In the genomic region with DNA sequence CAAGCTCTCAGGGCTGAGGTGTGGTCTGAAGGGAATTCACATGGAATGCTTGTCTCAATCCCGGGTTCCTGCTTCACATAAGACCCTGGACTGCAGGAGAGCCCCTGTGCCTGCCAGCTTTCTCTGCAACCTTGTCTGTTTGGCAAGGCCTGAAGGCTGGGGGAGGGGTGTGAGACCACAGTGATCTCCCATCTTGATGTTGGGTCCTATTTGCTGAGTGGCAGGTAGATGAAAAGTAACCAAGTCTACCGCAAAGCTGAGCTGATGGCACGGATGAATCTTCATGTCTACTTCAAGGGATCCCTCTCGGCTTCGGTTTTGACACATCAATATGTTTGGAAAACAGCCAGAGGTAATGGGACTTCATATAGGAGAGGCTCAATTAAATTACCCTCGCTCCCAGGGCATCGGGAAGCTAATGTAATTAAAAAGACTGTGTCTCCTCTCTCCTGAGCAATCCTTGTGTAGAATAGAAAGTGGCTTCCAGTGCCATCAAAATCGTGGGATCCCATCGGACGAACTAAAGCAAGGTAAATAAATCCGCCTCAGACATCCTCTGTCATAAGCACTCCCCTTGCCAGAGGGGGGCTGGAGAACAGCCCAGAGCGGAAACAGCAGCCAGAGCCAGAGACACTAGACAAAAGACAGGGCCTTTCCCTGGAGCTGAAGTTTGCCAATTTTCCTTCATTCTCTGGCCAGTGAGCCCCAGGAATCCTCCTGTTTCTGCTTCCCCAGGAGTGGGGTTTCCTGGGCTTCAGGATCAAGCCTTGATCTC, we compare ENCODE assay signal across 7 mouse cellular contexts. TPM values are rescaled to one million over a fixed set of nuclear protein-coding genes. Genes with fewer than 3 reads are reported as not detected.
DNase-seq lines count a peak whose midpoint lies in the region; ATAC-seq lines count a peak whose summit lies in the region.

No protein-coding gene starts in this region.

- no peak for ATAC-seq in midbrain, embryonic 14.5 days (ENCODE audit: low FRiP score, low TSS enrichment)
- ATAC-seq in forebrain, embryonic 14.5 days, result peak; percentile 54
- no peak for ATAC-seq in hindbrain, embryonic 14.5 days (ENCODE audit: low FRiP score)
- ATAC-seq in midbrain, embryonic 15.5 days (replicated peaks), result no peak
- ATAC-seq in inflammation-experienced regulatory T-cells, adult 6 months, result no peak

- H3K27ac ChIP-seq in midbrain, embryonic 14.5 days (replicated peaks; ENCODE audit: low read depth, low read length), result peak overlapping the region; percentile 75
- no peak overlapping the region for H3K27ac ChIP-seq in midbrain, embryonic 10.5 days (replicated peaks)
- peak overlapping the region; percentile 76 for H3K27ac ChIP-seq in forebrain, embryonic 14.5 days (ENCODE audit: low read depth, low read length)
- H3K27ac ChIP-seq in hindbrain, embryonic 14.5 days, result peak overlapping the region; percentile 81
- peak overlapping the region; percentile 67 for H3K27ac ChIP-seq in midbrain, embryonic 15.5 days

- H3K36me3 ChIP-seq in midbrain, embryonic 14.5 days (ENCODE audit: control insufficient read depth, insufficient read depth, low read length), result no peaks in the 10 kb centered on the region
- no peaks in the 10 kb centered on the region for H3K36me3 ChIP-seq in midbrain, embryonic 10.5 days
- no peaks in the 10 kb centered on the region for H3K36me3 ChIP-seq in forebrain, embryonic 14.5 days (ENCODE audit: control insufficient read depth, insufficient read depth, low read length)
- H3K36me3 ChIP-seq in hindbrain, embryonic 14.5 days (replicated peaks; ENCODE audit: control insufficient read depth, insufficient read depth), result no peaks in the 10 kb centered on the region
- no peaks in the 10 kb centered on the region for H3K36me3 ChIP-seq in midbrain, embryonic 15.5 days (replicated peaks)

- H3K27me3 ChIP-seq in midbrain, embryonic 14.5 days (ENCODE audit: control insufficient read depth, insufficient read depth, low read length), result no peaks in the 10 kb centered on the region; the same call in 1 of the 2 replicates
- peaks cover 15% of the 10 kb centered on the region for H3K27me3 ChIP-seq in midbrain, embryonic 10.5 days (ENCODE audit: low read depth, poor library complexity, severe bottlenecking)
- no peaks in the 10 kb centered on the region for H3K27me3 ChIP-seq in forebrain, embryonic 14.5 days (replicated peaks; ENCODE audit: control insufficient read depth, insufficient read depth, low read length)
- H3K27me3 ChIP-seq in hindbrain, embryonic 14.5 days (ENCODE audit: control insufficient read depth, insufficient read depth, low read length), result no peaks in the 10 kb centered on the region
- no peaks in the 10 kb centered on the region for H3K27me3 ChIP-seq in midbrain, embryonic 15.5 days (replicated peaks)

- peak; percentile 63 for DNase-seq in midbrain, embryonic 14.5 days
- no peak for DNase-seq in midbrain, embryonic 10.5 days (ENCODE audit: low spot score)
- peak; percentile 79 for DNase-seq in forebrain, embryonic 14.5 days (ENCODE audit: low spot score)
- DNase-seq in hindbrain, embryonic 14.5 days (ENCODE audit: low spot score), result peak; percentile 63
- DNase-seq in spleen, postnatal 4 days (ENCODE audit: low spot score in 2 of 2), result no peak

- H3K4me2 ChIP-seq in midbrain, embryonic 14.5 days (ENCODE audit: low read length), result no peak overlapping the region
- peak overlapping the region; percentile 18; the same call in 1 of the 2 replicates for H3K4me2 ChIP-seq in forebrain, embryonic 14.5 days (ENCODE audit: low read length)
- H3K4me2 ChIP-seq in hindbrain, embryonic 14.5 days (replicated peaks), result peak overlapping the region; percentile 18
- no peak overlapping the region for H3K4me2 ChIP-seq in midbrain, embryonic 15.5 days

- no peaks in the 10 kb centered on the region for H3K9me3 ChIP-seq in midbrain, embryonic 14.5 days (ENCODE audit: control insufficient read depth, low read length)
- no peaks in the 10 kb centered on the region for H3K9me3 ChIP-seq in midbrain, embryonic 10.5 days (replicated peaks)
- H3K9me3 ChIP-seq in forebrain, embryonic 14.5 days (replicated peaks; ENCODE audit: control insufficient read depth, low read length), result no peaks in the 10 kb centered on the region
- H3K9me3 ChIP-seq in hindbrain, embryonic 14.5 days (ENCODE audit: control insufficient read depth, low read length), result no peaks in the 10 kb centered on the region
- no peaks in the 10 kb centered on the region for H3K9me3 ChIP-seq in midbrain, embryonic 15.5 days

- peaks cover 54% of the 10 kb centered on the region for H3K4me1 ChIP-seq in midbrain, embryonic 14.5 days (ENCODE audit: control insufficient read depth, insufficient read depth, low read length)
- H3K4me1 ChIP-seq in midbrain, embryonic 10.5 days, result peaks cover 41% of the 10 kb centered on the region
- H3K4me1 ChIP-seq in forebrain, embryonic 14.5 days (ENCODE audit: control insufficient read depth, insufficient read depth, low read length), result peaks cover 51% of the 10 kb centered on the region
- peaks cover 64% of the 10 kb centered on the region for H3K4me1 ChIP-seq in hindbrain, embryonic 14.5 days (replicated peaks; ENCODE audit: control insufficient read depth, insufficient read depth, low read length)
- peaks cover 72% of the 10 kb centered on the region for H3K4me1 ChIP-seq in midbrain, embryonic 15.5 days

- H3K4me3 ChIP-seq in midbrain, embryonic 14.5 days (replicated peaks; ENCODE audit: low read depth, low read length), result no peak overlapping the region
- H3K4me3 ChIP-seq in midbrain, embryonic 10.5 days, result no peak overlapping the region
- no peak overlapping the region for H3K4me3 ChIP-seq in forebrain, embryonic 14.5 days (ENCODE audit: low read depth, low read length)
- H3K4me3 ChIP-seq in hindbrain, embryonic 14.5 days (replicated peaks; ENCODE audit: low read length), result no peak overlapping the region
- H3K4me3 ChIP-seq in midbrain, embryonic 15.5 days, result no peak overlapping the region

- H3K9ac ChIP-seq in midbrain, embryonic 14.5 days (replicated peaks; ENCODE audit: low read length), result 0 out of 2 replicates have a peak overlapping the region, but pooled peaks have one; percentile 12
- no peak overlapping the region for H3K9ac ChIP-seq in forebrain, embryonic 14.5 days (ENCODE audit: low read length)
- no peak overlapping the region for H3K9ac ChIP-seq in hindbrain, embryonic 14.5 days
- H3K9ac ChIP-seq in midbrain, embryonic 15.5 days, result no peak overlapping the region

- 45% methylated on average over 12 of the region's 12 CpGs for WGBS in midbrain, embryonic 14.5 days
- WGBS in midbrain, embryonic 10.5 days, result 83% methylated on average over 12 of the region's 12 CpGs
- WGBS in forebrain, embryonic 14.5 days, result 29% methylated on average over 12 of the region's 12 CpGs
- 30% methylated on average over 12 of the region's 12 CpGs for WGBS in hindbrain, embryonic 14.5 days
- WGBS in midbrain, embryonic 15.5 days, result 38% methylated on average over 12 of the region's 12 CpGs

RNA-seq across cellular contexts. Expression of gene Sez6l, which starts 28.0 kb away (rescaled TPM):
- 46.3 and 49.9 TPM in 2 replicates for polyA plus RNA-seq in midbrain, embryonic 14.5 days (2014; fragmentation: Nextera tagmentation; extraction: Ambion mirVana)
- 1.7 and 2.7 TPM in 2 replicates for polyA plus RNA-seq in midbrain, embryonic 10.5 days (2016; fragmentation: Nextera tagmentation; extraction: Ambion mirVana)
- 22.1 and 27.9 TPM in 2 replicates for polyA plus RNA-seq in forebrain, embryonic 14.5 days (2014; fragmentation: Nextera tagmentation; extraction: Ambion mirVana)
- polyA plus RNA-seq in hindbrain, embryonic 14.5 days (2014; fragmentation: Nextera tagmentation; extraction: Ambion mirVana), result 35.5 and 38.0 TPM in 2 replicates
- polyA plus RNA-seq in midbrain, embryonic 15.5 days (2015; fragmentation: Nextera tagmentation; extraction: Ambion mirVana), result 65.4 and 67.5 TPM in 2 replicates
- polyA plus RNA-seq in inflammation-experienced regulatory T-cells, adult 6 months (2017; shearing (Covaris generic)), result under 1 TPM in 1 of 3 experiments, not detected in 2; 0.08 TPM

Comparison
In these comparisons a context has a peak if more than half of its experiments do, and no peak if none do; other contexts are left out.
1. DNase-seq: peak in midbrain, embryonic 14.5 days (single experiment), forebrain, embryonic 14.5 days (single experiment) and hindbrain, embryonic 14.5 days (single experiment); none in midbrain, embryonic 10.5 days (single experiment) and spleen, postnatal 4 days (0 of 2).
2. H3K4me2 ChIP-seq: peak in forebrain, embryonic 14.5 days (single experiment) and hindbrain, embryonic 14.5 days (single experiment); none in midbrain, embryonic 14.5 days (single experiment) and midbrain, embryonic 15.5 days (single experiment).